Mouse (Mus musculus): ENCODE results near the gene Clmp. TPM values are rescaled to one million over a fixed set of nuclear protein-coding genes. Genes with fewer than 3 reads are reported as not detected.
A peak's percentile ranks its signal among the peaks of the same experiment; 100 is the strongest.

Gene Clmp
- polyA plus RNA-seq, 1 experiment from 2014 or later: 14.9 TPM

GRCm38 (mm10) chr9:40693768-40694167 is 8.0 kb downstream of the Clmp start:
- H3K27ac ChIP-seq (ENCODE audit: poor library complexity, severe bottlenecking): peak overlapping the region; percentile 60; the same call in 1 of the 2 replicates
- no peak for ATAC-seq (ENCODE audit: insufficient number of reproducible peaks, low FRiP score)

GRCm38 (mm10) chr9:40694284-40694683 is 8.5 kb downstream of the Clmp start:
- Histone ChIP-seq H3K4me1 (replicated peaks) (peaks cover 32% of the 10 kb centered on the region), H3K4me2 (no peak overlapping the region), H3K27me3 (replicated peaks) (no peaks in the 10 kb centered on the region), H3K9ac (no peak overlapping the region), H3K36me3 (no peaks in the 10 kb centered on the region), H3K27ac (ENCODE audit: poor library complexity, severe bottlenecking) (peak overlapping the region; percentile 60; the same call in 1 of the 2 replicates), H3K9me3 (replicated peaks) (no peaks in the 10 kb centered on the region), H3K4me3 (no peak overlapping the region)
- 84% methylated on average over 12 of the region's 12 CpGs for WGBS
- no peak for ATAC-seq (ENCODE audit: insufficient number of reproducible peaks, low FRiP score)

More at GRCm38 (mm10) chr9:40693768-40694167, 8.0 kb downstream of the Clmp start:
- Histone ChIP-seq H3K4me2 (no peak overlapping the region), H3K36me3 (no peaks in the 10 kb centered on the region), H3K27me3 (replicated peaks) (no peaks in the 10 kb centered on the region), H3K9me3 (replicated peaks) (no peaks in the 10 kb centered on the region), H3K4me1 (replicated peaks) (peaks cover 32% of the 10 kb centered on the region), H3K9ac (no peak overlapping the region), H3K4me3 (no peak overlapping the region)
- 57% methylated on average over 5 of the region's 5 CpGs for WGBS

GRCm38 (mm10) chr9:40696086-40696485 is 10.3 kb downstream of the Clmp start:
- Histone ChIP-seq H3K27me3 (replicated peaks) (0 out of 2 replicates have a peak, but pooled peaks cover 3% of the 10 kb centered on the region), H3K9ac (no peak overlapping the region), H3K4me2 (no peak overlapping the region), H3K4me3 (no peak overlapping the region), H3K36me3 (no peaks in the 10 kb centered on the region), H3K9me3 (replicated peaks) (no peaks in the 10 kb centered on the region), H3K4me1 (replicated peaks) (peaks cover 32% of the 10 kb centered on the region), H3K27ac (ENCODE audit: poor library complexity, severe bottlenecking) (no peak overlapping the region)
- ATAC-seq (ENCODE audit: insufficient number of reproducible peaks, low FRiP score): no peak
- WGBS: 73% methylated on average over 4 of the region's 4 CpGs

- WGBS: 80% methylated on average over 3 of the region's 3 CpGs
- Histone ChIP-seq H3K4me1 (replicated peaks) (peaks cover 15% of the 10 kb centered on the region), H3K4me3 (no peak overlapping the region), H3K27ac (ENCODE audit: poor library complexity, severe bottlenecking) (no peak overlapping the region), H3K4me2 (no peak overlapping the region), H3K9me3 (replicated peaks) (no peaks in the 10 kb centered on the region), H3K27me3 (replicated peaks) (0 out of 2 replicates have a peak, but pooled peaks cover 3% of the 10 kb centered on the region), H3K36me3 (no peaks in the 10 kb centered on the region), H3K9ac (no peak overlapping the region)
- ATAC-seq (ENCODE audit: insufficient number of reproducible peaks, low FRiP score): no peak
These were observed 13.4 kb downstream of the Clmp start for GRCm38 (mm10) chr9:40699194-40699593.

GRCm38 (mm10) chr9:40700253-40700652 is 14.5 kb downstream of the Clmp start:
- 0 out of 2 replicates have a peak, but pooled peaks cover 3% of the 10 kb centered on the region for H3K27me3 ChIP-seq (replicated peaks)
- no peak overlapping the region for H3K27ac ChIP-seq (ENCODE audit: poor library complexity, severe bottlenecking)
- no peak for ATAC-seq (ENCODE audit: insufficient number of reproducible peaks, low FRiP score)
- H3K36me3 ChIP-seq: no peaks in the 10 kb centered on the region
- no peak overlapping the region for H3K4me2 ChIP-seq
- H3K4me3 ChIP-seq: no peak overlapping the region
- H3K9ac ChIP-seq: no peak overlapping the region
- peaks cover 6% of the 10 kb centered on the region; the same call in 1 of the 2 replicates for H3K4me1 ChIP-seq (replicated peaks)
- no peaks in the 10 kb centered on the region for H3K9me3 ChIP-seq (replicated peaks)
- 82% methylated on average over 5 of the region's 5 CpGs for WGBS

- H3K9ac ChIP-seq: no peak overlapping the region
- H3K4me1 ChIP-seq (replicated peaks): 0 out of 2 replicates have a peak, but pooled peaks cover 4% of the 10 kb centered on the region
- H3K4me2 ChIP-seq: no peak overlapping the region
- no peak for ATAC-seq (ENCODE audit: insufficient number of reproducible peaks, low FRiP score)
- H3K27ac ChIP-seq (ENCODE audit: poor library complexity, severe bottlenecking): no peak overlapping the region
- WGBS: 49% methylated on average over 10 of the region's 10 CpGs
- H3K4me3 ChIP-seq: no peak overlapping the region
- no peaks in the 10 kb centered on the region for H3K36me3 ChIP-seq
- H3K9me3 ChIP-seq (replicated peaks): no peaks in the 10 kb centered on the region
- H3K27me3 ChIP-seq (replicated peaks): 0 out of 2 replicates have a peak, but pooled peaks cover 3% of the 10 kb centered on the region
These were observed 18.9 kb downstream of the Clmp start for GRCm38 (mm10) chr9:40704364-40705276.

- Histone ChIP-seq H3K4me1 (replicated peaks) (peaks cover 11% of the 10 kb centered on the region; the same call in 1 of the 2 replicates), H3K9ac (no peak overlapping the region), H3K4me2 (no peak overlapping the region), H3K9me3 (replicated peaks) (no peaks in the 10 kb centered on the region; the same call in 1 of the 2 replicates), H3K27ac (ENCODE audit: poor library complexity, severe bottlenecking) (no peak overlapping the region), H3K4me3 (no peak overlapping the region), H3K27me3 (replicated peaks) (no peaks in the 10 kb centered on the region), H3K36me3 (no peaks in the 10 kb centered on the region)
- 77% methylated on average over 12 of the region's 12 CpGs for WGBS
- no peak for ATAC-seq (ENCODE audit: insufficient number of reproducible peaks, low FRiP score)
These were observed 22.8 kb downstream of the Clmp start for GRCm38 (mm10) chr9:40708448-40709140.

GRCm38 (mm10) chr9:40709141-40709537 is 23.4 kb downstream of the Clmp start:
- H3K9ac ChIP-seq: no peak overlapping the region
- no peak overlapping the region for H3K4me3 ChIP-seq
- WGBS: 70% methylated on average over 7 of the region's 7 CpGs
- H3K36me3 ChIP-seq: no peaks in the 10 kb centered on the region
- no peak overlapping the region for H3K4me2 ChIP-seq
- no peaks in the 10 kb centered on the region for H3K27me3 ChIP-seq (replicated peaks)
- H3K27ac ChIP-seq (ENCODE audit: poor library complexity, severe bottlenecking): no peak overlapping the region
- peaks cover 11% of the 10 kb centered on the region; the same call in 1 of the 2 replicates for H3K4me1 ChIP-seq (replicated peaks)
- H3K9me3 ChIP-seq (replicated peaks): no peaks in the 10 kb centered on the region; the same call in 1 of the 2 replicates
- no peak for ATAC-seq (ENCODE audit: insufficient number of reproducible peaks, low FRiP score)

GRCm38 (mm10) chr9:40709587-40709986 is 23.8 kb downstream of the Clmp start:
- no peaks in the 10 kb centered on the region for H3K27me3 ChIP-seq (replicated peaks)
- H3K4me3 ChIP-seq: no peak overlapping the region
- H3K4me2 ChIP-seq: no peak overlapping the region
- H3K27ac ChIP-seq (ENCODE audit: poor library complexity, severe bottlenecking): no peak overlapping the region
- no peak for ATAC-seq (ENCODE audit: insufficient number of reproducible peaks, low FRiP score)
- H3K9me3 ChIP-seq (replicated peaks): no peaks in the 10 kb centered on the region; the same call in 1 of the 2 replicates
- no peak overlapping the region for H3K9ac ChIP-seq
- 52% methylated on average over 3 of the region's 3 CpGs for WGBS
- peaks cover 11% of the 10 kb centered on the region; the same call in 1 of the 2 replicates for H3K4me1 ChIP-seq (replicated peaks)
- H3K36me3 ChIP-seq: no peaks in the 10 kb centered on the region

GRCm38 (mm10) chr9:40709991-40710390 is 24.2 kb downstream of the Clmp start:
- H3K36me3 ChIP-seq: no peaks in the 10 kb centered on the region
- H3K4me2 ChIP-seq: no peak overlapping the region
- no peak overlapping the region for H3K27ac ChIP-seq (ENCODE audit: poor library complexity, severe bottlenecking)
- H3K9ac ChIP-seq: no peak overlapping the region
- 57% methylated on average over 3 of the region's 3 CpGs for WGBS
- no peaks in the 10 kb centered on the region; the same call in 1 of the 2 replicates for H3K9me3 ChIP-seq (replicated peaks)
- no peak for ATAC-seq (ENCODE audit: insufficient number of reproducible peaks, low FRiP score)
- H3K27me3 ChIP-seq (replicated peaks): no peaks in the 10 kb centered on the region
- no peak overlapping the region for H3K4me3 ChIP-seq
- peaks cover 11% of the 10 kb centered on the region; the same call in 1 of the 2 replicates for H3K4me1 ChIP-seq (replicated peaks)

- 48% methylated on average over 4 of the region's 4 CpGs for WGBS
- no peak for ATAC-seq (ENCODE audit: insufficient number of reproducible peaks, low FRiP score)
- Histone ChIP-seq H3K4me1 (replicated peaks) (peaks cover 7% of the 10 kb centered on the region; the same call in 1 of the 2 replicates), H3K4me2 (no peak overlapping the region), H3K36me3 (no peaks in the 10 kb centered on the region), H3K9ac (no peak overlapping the region), H3K27me3 (replicated peaks) (no peaks in the 10 kb centered on the region), H3K9me3 (replicated peaks) (no peaks in the 10 kb centered on the region; the same call in 1 of the 2 replicates), H3K4me3 (no peak overlapping the region), H3K27ac (ENCODE audit: poor library complexity, severe bottlenecking) (peak overlapping the region; percentile 60)
These were observed 25.9 kb downstream of the Clmp start for GRCm38 (mm10) chr9:40711654-40712053.
